Mouse (Mus musculus) G1E-ER4 (cell line): Measurements from ENCODE around the gene Dchs2. TPM values are rescaled to one million over a fixed set of nuclear protein-coding genes. Genes with fewer than 3 reads are reported as not detected.

ENCODE experiments used
- GATA1 ChIP-seq: IDR thresholded peaks from one replicate; pipeline ENCODE4 v1.8.0; 2012; ENCODE audit warnings: low read length, inconsistent platforms
- polyA plus RNA-seq: library from polyadenylated mRNA; stranded (reverse); fragments of >175 nt; gene quantifications from 2 replicates; pipeline ENCODE4 v1.2.3, GENCODE M21; 2012

Gene Dchs2
- polyA plus RNA-seq, 1 experiment = not detected

DNA sequence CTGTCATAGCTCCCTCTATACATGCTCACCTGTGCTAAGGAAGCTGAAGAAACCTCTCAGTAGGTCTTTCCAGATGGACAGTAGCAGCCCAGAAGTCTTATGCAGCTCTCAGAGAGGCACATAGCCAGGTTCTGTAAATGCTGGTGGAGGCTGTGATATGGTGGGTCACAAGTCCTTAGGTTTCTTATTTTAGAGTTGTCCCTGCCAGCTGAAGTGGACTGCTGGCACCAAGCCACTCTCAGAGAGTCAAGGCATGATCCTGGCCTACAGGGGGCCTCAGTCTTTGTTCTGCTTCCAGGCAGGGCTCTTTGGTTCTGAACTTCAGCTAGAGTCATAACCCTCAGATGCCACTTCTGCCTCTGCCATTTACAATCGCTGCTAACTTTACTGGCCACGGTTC, 11.1 kb downstream of the Dchs2 start:
- TF ChIP-seq GATA1 = no peak

DNA sequence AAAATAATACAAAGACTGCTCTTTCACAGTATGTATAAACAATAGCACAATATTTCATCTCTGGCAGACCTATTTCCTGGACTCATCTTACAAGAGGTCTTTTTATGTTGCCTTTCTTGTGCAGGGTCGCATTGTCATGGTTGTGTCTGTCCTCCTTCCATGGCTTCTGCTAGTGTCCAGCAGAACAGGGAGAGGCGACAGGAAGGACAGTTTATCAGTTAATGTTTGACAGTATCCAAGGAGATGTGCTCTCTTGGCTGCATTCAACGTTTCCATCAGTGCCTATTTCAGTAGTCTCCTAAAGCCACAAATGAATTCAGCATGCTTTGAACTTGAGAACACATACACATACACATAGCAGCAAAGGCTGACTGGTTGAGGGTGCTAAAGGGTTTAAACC, 17.9 kb downstream of the Dchs2 start:
- TF ChIP-seq GATA1 = no peak

DNA sequence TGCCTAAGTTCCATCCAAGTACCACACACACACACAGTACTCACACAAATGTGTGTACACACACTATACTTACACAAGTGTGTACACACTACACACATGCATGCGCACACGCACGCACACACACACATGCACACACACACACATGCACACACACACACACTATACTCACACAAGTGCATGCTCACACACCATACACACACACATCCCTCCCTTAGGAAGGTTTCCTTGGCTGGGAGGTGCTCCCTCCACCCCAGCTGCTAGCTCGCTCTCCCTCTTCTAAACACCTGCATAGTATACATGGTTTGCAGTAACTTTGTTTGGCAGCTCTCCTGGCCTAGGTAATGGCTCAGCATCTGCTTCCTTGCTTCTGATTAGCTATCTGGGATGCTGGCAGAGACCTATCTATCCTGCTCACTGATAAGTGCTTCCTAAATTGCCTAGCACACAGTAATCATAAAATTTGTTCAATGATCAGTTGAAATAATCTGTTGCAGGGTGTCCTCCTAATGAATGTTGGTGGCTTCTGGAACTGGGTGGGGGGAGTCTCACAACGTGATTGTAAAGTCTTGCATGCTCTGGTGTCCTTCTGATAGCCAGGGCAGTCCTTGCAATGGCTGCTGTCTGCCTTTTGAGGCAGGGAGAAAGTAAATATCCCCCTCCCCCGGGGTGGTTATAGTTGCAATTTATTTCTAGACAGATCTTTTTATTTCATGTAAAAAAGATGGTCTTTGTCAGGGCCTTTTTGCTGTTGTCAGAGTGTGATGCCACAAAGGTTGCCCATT, 19.7 kb downstream of the Dchs2 start:
- no peak for TF ChIP-seq GATA1

GRCm38 (mm10) chr3:83148055-83148447, 20.3 kb downstream of the Dchs2 start:
- TF ChIP-seq GATA1 = no peak

- no peak for TF ChIP-seq GATA1
Measured at GRCm38 (mm10) chr3:83148508-83148907, 20.8 kb downstream of the Dchs2 start.

DNA sequence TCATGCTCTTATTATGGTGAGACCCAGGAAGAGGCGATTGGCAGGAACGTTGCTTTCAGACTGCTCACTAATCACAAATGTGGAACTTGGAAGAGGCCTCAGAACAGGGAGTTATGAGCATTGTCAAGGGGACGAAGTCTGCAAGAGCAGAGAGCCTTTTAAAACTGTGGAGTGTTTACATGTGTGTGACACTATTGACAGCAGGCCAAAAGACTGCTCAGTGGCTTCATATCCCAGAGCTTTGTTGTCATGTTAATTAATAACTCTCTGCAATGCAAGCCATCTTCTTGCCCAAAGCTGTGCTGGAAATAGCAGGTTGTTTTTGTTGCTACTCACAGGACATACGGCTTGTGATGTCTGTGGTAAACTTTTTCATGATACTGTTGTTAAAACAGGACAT, 27.9 kb downstream of the Dchs2 start:
- TF ChIP-seq GATA1 = no peak

DNA sequence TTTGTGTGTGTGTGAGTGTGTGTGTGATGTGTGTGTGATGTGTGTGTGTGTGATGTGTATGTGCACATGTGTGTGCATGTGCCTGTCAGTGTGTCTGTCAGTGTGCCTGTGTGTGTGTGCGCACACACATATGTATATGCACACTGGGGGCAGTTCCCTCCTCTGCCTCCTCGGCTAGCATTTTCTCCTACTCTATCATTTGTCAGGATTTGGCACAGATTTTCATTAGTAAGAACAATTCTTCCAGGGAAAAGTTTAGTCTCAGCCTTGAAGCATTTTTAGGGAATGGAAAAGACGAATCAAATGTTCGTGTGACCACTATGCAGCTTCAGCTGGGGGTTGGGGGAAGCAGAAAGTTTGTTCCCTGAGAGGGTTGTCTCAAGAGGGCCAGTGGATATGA, 28.4 kb downstream of the Dchs2 start:
- TF ChIP-seq GATA1 = no peak

GRCm38 (mm10) chr3:83161542-83162231, 33.9 kb downstream of the Dchs2 start:
- TF ChIP-seq GATA1 = no peak

DNA sequence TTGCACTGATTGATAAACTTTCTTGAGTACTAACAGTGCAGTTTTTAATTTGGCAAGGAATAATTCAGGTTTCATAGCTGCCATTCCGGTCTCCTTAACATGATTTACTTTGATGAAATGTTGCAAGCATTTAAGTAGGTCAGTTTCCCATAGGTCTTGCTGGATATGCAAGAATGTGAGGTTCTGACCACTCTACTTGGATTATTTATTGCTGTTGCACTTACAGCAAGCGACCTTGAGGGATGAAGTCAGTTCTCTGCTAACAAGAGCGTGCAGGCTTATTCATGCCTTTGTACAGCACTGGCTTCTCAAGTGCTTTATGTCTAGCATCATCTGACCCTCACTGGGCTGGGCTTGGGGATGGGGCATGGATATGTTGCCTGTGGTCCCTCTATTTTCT, 35.9 kb downstream of the Dchs2 start:
- no peak for TF ChIP-seq GATA1

DNA sequence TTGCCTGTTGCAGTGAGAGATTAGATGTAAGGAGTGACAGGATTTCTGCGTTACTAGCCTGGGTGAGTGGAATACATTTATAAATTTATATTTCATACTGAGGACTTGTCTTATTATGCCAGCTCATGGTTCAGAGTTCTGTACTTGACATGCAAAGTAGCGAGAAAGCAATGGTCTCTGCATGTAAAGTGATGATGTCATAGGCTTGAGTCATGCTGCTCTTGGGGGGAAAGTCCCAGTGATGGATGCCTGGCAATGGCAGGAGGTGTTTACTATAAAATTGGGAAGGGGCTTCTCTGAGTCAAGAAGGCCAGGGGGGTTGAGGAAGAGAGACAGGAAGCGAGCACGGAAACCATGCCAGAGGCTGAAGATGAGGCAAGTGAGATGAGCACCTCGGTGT, 57.8 kb downstream of the Dchs2 start:
- TF ChIP-seq GATA1 = no peak

DNA sequence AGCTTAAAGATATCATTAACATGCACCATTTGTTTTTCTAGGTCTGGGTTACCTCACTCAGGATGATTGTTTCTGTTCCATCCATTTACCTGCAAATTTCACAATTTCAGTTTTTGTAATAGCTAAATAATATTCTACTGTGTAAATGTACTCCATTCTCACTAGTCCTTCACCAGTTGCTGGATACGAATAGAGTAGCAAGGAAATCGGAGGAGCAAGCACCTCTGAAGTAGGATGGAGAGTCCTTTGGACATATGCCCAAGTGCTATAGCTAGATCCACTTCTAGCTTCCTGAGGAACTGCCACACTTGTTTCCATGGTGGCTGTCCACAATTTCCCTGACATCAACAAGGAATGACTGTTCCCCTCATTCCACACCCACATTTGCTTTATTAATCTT, 63.5 kb downstream of the Dchs2 start:
- no peak for TF ChIP-seq GATA1

DNA sequence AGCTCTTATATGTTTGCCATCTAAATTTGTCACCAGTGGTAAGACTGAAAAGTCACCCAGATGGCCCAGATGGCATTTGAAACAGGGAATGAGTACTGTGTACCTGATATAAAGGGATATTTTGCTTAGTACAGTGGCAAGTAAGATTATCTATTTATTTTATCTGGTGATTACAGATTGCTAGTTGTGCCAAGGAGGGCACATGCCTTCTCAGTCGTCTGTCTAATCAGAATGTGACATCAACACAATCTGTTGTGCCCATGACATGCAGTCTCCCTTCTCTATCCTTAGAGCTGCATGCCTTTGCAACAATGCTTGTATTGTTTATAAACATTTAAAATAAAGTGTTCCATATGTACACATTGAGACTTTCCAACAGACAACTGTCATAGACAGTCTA, 64.7 kb downstream of the Dchs2 start:
- no peak for TF ChIP-seq GATA1

GRCm38 (mm10) chr3:83194911-83195310, 67.2 kb downstream of the Dchs2 start:
- TF ChIP-seq GATA1 = no peak

GRCm38 (mm10) chr3:83201286-83201980, 73.7 kb downstream of the Dchs2 start:
- no peak for TF ChIP-seq GATA1

DNA sequence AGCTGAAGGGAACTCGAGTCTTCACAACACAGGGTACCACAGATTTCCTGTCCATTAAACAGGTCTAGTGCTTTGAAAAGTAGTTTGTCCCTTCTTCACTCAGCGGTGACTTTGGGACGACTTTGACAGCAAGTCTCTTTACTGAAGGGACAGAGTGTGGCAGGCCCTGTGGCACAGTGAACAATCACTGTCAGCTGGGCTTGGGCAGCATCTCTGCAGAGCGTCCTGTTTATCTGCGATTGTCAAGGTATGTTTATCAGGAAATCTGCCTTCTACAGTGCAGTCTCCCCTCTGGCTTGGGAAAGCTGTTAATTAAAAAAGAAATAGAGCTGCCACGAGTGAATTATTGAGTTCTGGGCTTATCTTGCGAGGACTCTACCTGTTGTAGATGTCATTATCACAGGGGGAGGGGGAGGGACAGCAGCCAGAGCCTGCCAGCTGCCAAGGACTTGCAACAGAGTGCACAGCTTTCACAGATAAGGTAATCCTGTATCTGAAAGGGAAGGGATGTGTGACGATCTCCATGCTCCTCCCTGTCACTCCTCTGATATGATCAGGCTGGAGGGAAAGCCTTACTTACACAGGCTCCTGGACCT, 77.4 kb downstream of the Dchs2 start:
- TF ChIP-seq GATA1 = no peak

GRCm38 (mm10) chr3:83209646-83210045, 81.9 kb downstream of the Dchs2 start:
- no peak for TF ChIP-seq GATA1

DNA sequence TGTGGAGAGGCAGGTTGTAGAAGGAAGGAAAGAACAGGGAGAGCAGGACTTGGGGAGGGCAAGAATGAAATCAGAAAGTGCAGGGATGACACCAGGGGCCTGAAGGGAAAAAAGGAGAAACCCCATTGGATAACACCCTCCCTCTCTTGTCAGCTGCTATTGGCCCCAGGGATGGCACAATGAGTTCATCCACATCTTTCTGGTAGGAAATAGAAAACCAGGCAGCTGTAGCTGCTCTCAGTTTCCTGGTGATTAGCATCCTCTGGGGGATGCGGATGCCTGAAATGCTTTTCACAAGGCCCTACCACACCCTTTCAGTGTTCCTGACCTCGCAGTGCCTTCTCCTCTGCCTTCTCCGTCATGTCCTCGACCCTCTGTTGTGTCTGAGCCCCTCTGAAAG, 82.5 kb downstream of the Dchs2 start:
- TF ChIP-seq GATA1 = no peak
